ENCODE assay signal across 8 mouse cellular contexts in genomic region chr5:33275754-33276153, GRCm38 (mm10). TPM values are rescaled to one million over a fixed set of nuclear protein-coding genes. Genes with fewer than 3 reads are reported as not detected.
A peak's percentile ranks its signal among the peaks of the same experiment; 100 is the strongest.
DNase-seq lines count a peak whose midpoint lies in the region; ATAC-seq and TF ChIP-seq lines count a peak whose summit lies in the region.
"Had no signal": no experiment of that assay in that cellular context is flagged by ENCODE, and none has a peak within 500 bp of the region (broad histone marks: within the 10 kb centered on the region; RNA-seq: fewer than 3 reads in every experiment).

No protein-coding gene starts in this region.

- intact Hi-C loops in left cerebral cortex, adult 2 months (cut with DNase I), result loop anchor here (1.0 to 10.0 kb wide), 3 partner anchors 55 to 379 kb away; partner anchors contain the start of genes Slbp, Tacc3, Tmem129 and Uvssa
- intact Hi-C loops in left cerebral cortex, postnatal 36 days (cut with DNase I), result loop anchor here (2.0 kb wide), 1 partner anchor 59 kb away; the partner anchor contains the start of gene Maea

- no peak for ATAC-seq in embryonic facial prominence, embryonic 15.5 days (ENCODE audit: insufficient number of reproducible peaks, low FRiP score, low TSS enrichment, low read depth)
- ATAC-seq in hindbrain, embryonic 16.5 days, result no peak
- no peak for ATAC-seq in neural tube, embryonic 12.5 days (ENCODE audit: low FRiP score, low read depth)

- H3K36me3 ChIP-seq in embryonic facial prominence, embryonic 15.5 days, result peaks cover 7% of the 10 kb centered on the region; the same call in 1 of the 2 replicates
- peaks cover 4% of the 10 kb centered on the region; the same call in 1 of the 2 replicates for H3K36me3 ChIP-seq in hindbrain, embryonic 16.5 days (ENCODE audit: control insufficient read depth, insufficient read depth, low read length)
- peaks cover 8% of the 10 kb centered on the region; the same call in 1 of the 2 replicates for H3K36me3 ChIP-seq in neural tube, embryonic 12.5 days

- no peak overlapping the region for H3K9ac ChIP-seq in embryonic facial prominence, embryonic 15.5 days
- peak overlapping the region; percentile 88 for H3K9ac ChIP-seq in hindbrain, embryonic 16.5 days (ENCODE audit: low read depth, low read length)
- H3K9ac ChIP-seq in neural tube, embryonic 12.5 days, result no peak overlapping the region

- no peak for TF ChIP-seq CTCF in left cerebral cortex, adult 2 months (IDR thresholded peaks at IDR 0.05)

- 20% methylated on average over 1 of the region's 1 CpGs for WGBS in embryonic facial prominence, embryonic 15.5 days
- WGBS in hindbrain, embryonic 16.5 days, result 25% methylated on average over 1 of the region's 1 CpGs
- WGBS in neural tube, embryonic 12.5 days, result 25% methylated on average over 1 of the region's 1 CpGs

- H3K27me3 ChIP-seq in embryonic facial prominence, embryonic 15.5 days, result no peaks in the 10 kb centered on the region
- no peaks in the 10 kb centered on the region for H3K27me3 ChIP-seq in hindbrain, embryonic 16.5 days (replicated peaks; ENCODE audit: control insufficient read depth, insufficient read depth, low read length)
- H3K27me3 ChIP-seq in neural tube, embryonic 12.5 days (replicated peaks), result no peaks in the 10 kb centered on the region

- no peak for DNase-seq in left cerebral cortex, adult 2 months (ENCODE audit: extremely low spot score in 1 of 2, low spot score in 2 of 2)
- DNase-seq in left cerebral cortex, postnatal 36 days (ENCODE audit: low spot score in 2 of 2), result no peak
- DNase-seq in adrenal gland, postnatal 10 days, result no peak
- DNase-seq in embryo, embryonic 10.5 days (ENCODE audit: low spot score), result no peak
- DNase-seq: adrenal gland, adult 8-10 months had no signal

- no peaks in the 10 kb centered on the region for H3K9me3 ChIP-seq in embryonic facial prominence, embryonic 15.5 days (replicated peaks)
- no peaks in the 10 kb centered on the region for H3K9me3 ChIP-seq in hindbrain, embryonic 16.5 days (ENCODE audit: control insufficient read depth, low read length)
- no peaks in the 10 kb centered on the region for H3K9me3 ChIP-seq in neural tube, embryonic 12.5 days

- peak overlapping the region; percentile 93; the same call in 1 of the 2 replicates for H3K27ac ChIP-seq in left cerebral cortex, adult 2 months
- H3K27ac ChIP-seq in embryonic facial prominence, embryonic 15.5 days (replicated peaks), result no peak overlapping the region
- H3K27ac ChIP-seq in hindbrain, embryonic 16.5 days (ENCODE audit: low read depth, low read length), result peak overlapping the region; percentile 100; the same call in 1 of the 2 replicates
- no peak overlapping the region for H3K27ac ChIP-seq in neural tube, embryonic 12.5 days

- peaks cover 31% of the 10 kb centered on the region for H3K4me1 ChIP-seq in embryonic facial prominence, embryonic 15.5 days
- H3K4me1 ChIP-seq in hindbrain, embryonic 16.5 days (ENCODE audit: control insufficient read depth, insufficient read depth, low read depth, low read length), result peaks cover 29% of the 10 kb centered on the region
- H3K4me1 ChIP-seq in neural tube, embryonic 12.5 days, result peaks cover 34% of the 10 kb centered on the region

- H3K4me2 ChIP-seq in embryonic facial prominence, embryonic 15.5 days (replicated peaks), result peak overlapping the region; percentile 70
- H3K4me2 ChIP-seq in hindbrain, embryonic 16.5 days (ENCODE audit: low read length), result peak overlapping the region; percentile 63
- peak overlapping the region; percentile 94 for H3K4me2 ChIP-seq in neural tube, embryonic 12.5 days (replicated peaks)

- H3K4me3 ChIP-seq in left cerebral cortex, adult 2 months, result peak overlapping the region; percentile 81
- peak overlapping the region; percentile 91 for H3K4me3 ChIP-seq in embryonic facial prominence, embryonic 15.5 days (replicated peaks)
- peak overlapping the region; percentile 66 for H3K4me3 ChIP-seq in hindbrain, embryonic 16.5 days (ENCODE audit: low read length)
- H3K4me3 ChIP-seq in neural tube, embryonic 12.5 days, result no peak overlapping the region

RNA-seq across cellular contexts. Expression of gene Ctbp1, which starts 1.0 kb away (rescaled TPM):
- total RNA-seq in left cerebral cortex, adult 2 months (2021), result 100 to 1,000 TPM; 315 to 319 TPM
- 100 to 1,000 TPM; 298 to 335 TPM for total RNA-seq in left cerebral cortex, postnatal 36 days (2021)
- polyA plus RNA-seq in embryonic facial prominence, embryonic 15.5 days (2015; fragmentation: Nextera tagmentation; extraction: Ambion mirVana), result 312 and 319 TPM in 2 replicates
- polyA plus RNA-seq in hindbrain, embryonic 16.5 days (2015; fragmentation: Nextera tagmentation; extraction: Ambion mirVana), result 402 and 446 TPM in 2 replicates
- polyA plus RNA-seq in neural tube, embryonic 12.5 days (2016; fragmentation: Nextera tagmentation; extraction: Ambion mirVana), result 569 and 584 TPM in 2 replicates
- 100 to 1,000 TPM; 202 to 229 TPM for total RNA-seq in adrenal gland, postnatal 10 days (2021)

RNA-seq across cellular contexts. Expression of gene Spon2, which starts 57.5 kb away (rescaled TPM):
- under 1 TPM in 1 of 2 experiments, not detected in 1; 0.56 TPM for total RNA-seq in left cerebral cortex, adult 2 months (2021)
- total RNA-seq in left cerebral cortex, postnatal 36 days (2021), result under 1 TPM in 1 of 2 experiments, not detected in 1; 0.18 TPM
- polyA plus RNA-seq in embryonic facial prominence, embryonic 15.5 days (2015; fragmentation: Nextera tagmentation; extraction: Ambion mirVana), result 13.7 and 16.6 TPM in 2 replicates
- 4.7 and 6.2 TPM in 2 replicates for polyA plus RNA-seq in hindbrain, embryonic 16.5 days (2015; fragmentation: Nextera tagmentation; extraction: Ambion mirVana)
- polyA plus RNA-seq in neural tube, embryonic 12.5 days (2016; fragmentation: Nextera tagmentation; extraction: Ambion mirVana), result 1.7 and 2.1 TPM in 2 replicates
- total RNA-seq in adrenal gland, postnatal 10 days (2021), result 1 to 10 TPM; 7.8 to 8.5 TPM

RNA-seq across cellular contexts. Expression of gene Maea, which starts 59.6 kb away (rescaled TPM):
- total RNA-seq in left cerebral cortex, adult 2 months (2021), result 10 to 100 TPM; 98.7 to 99.4 TPM
- 10 to 100 TPM; 91.2 to 97.2 TPM for total RNA-seq in left cerebral cortex, postnatal 36 days (2021)
- 116 and 118 TPM in 2 replicates for polyA plus RNA-seq in embryonic facial prominence, embryonic 15.5 days (2015; fragmentation: Nextera tagmentation; extraction: Ambion mirVana)
- 136 and 142 TPM in 2 replicates for polyA plus RNA-seq in hindbrain, embryonic 16.5 days (2015; fragmentation: Nextera tagmentation; extraction: Ambion mirVana)
- 124 and 125 TPM in 2 replicates for polyA plus RNA-seq in neural tube, embryonic 12.5 days (2016; fragmentation: Nextera tagmentation; extraction: Ambion mirVana)
- 10 to 100 TPM; 86.8 to 97.7 TPM for total RNA-seq in adrenal gland, postnatal 10 days (2021)

Comparison
In these comparisons a context has a peak if more than half of its experiments do, and no peak if none do; other contexts are left out.
1. H3K27ac ChIP-seq: peak in left cerebral cortex, adult 2 months (single experiment) and hindbrain, embryonic 16.5 days (single experiment); none in embryonic facial prominence, embryonic 15.5 days (single experiment) and neural tube, embryonic 12.5 days (single experiment).
2. RNA of gene Spon2, which starts 57.5 kb away (total RNA-seq): 7.8 to 8.5 TPM in adrenal gland, postnatal 10 days; 0.56 TPM in left cerebral cortex, adult 2 months and 0.18 TPM in left cerebral cortex, postnatal 36 days; every median in the first group is over 4 times any median in the second.
3. Peak in every context shown above with its lines, with median percentiles within 50 percentile points of each other: H3K4me2 ChIP-seq.